ENCODE assay signal across 8 mouse cellular contexts in genomic region chr8:3515260-3515671, GRCm38 (mm10). TPM values are rescaled to one million over a fixed set of nuclear protein-coding genes. Genes with fewer than 3 reads are reported as not detected.
DNase-seq lines count a peak whose midpoint lies in the region; ATAC-seq and TF ChIP-seq lines count a peak whose summit lies in the region.

Pnpla6 (plus strand) TSS chr8:3515384.

- H3K4me3 ChIP-seq in E14TG2a.4 (replicated peaks; ENCODE audit: low read length): peak within 1 kb of the TSS; percentile 98
- peak within 1 kb of the TSS; percentile 50 for H3K4me3 ChIP-seq in forebrain, embryonic 12.5 days (replicated peaks)
- H3K4me3 ChIP-seq in heart, embryonic 16.5 days (ENCODE audit: low read length): peak within 1 kb of the TSS; percentile 81
- peak within 1 kb of the TSS; percentile 83 for H3K4me3 ChIP-seq in liver, embryonic 13.5 days (replicated peaks)
- peak within 1 kb of the TSS; percentile 67 for H3K4me3 ChIP-seq in stomach, embryonic 15.5 days (replicated peaks)

- peaks cover 62% of the 10 kb centered on the region for H3K36me3 ChIP-seq in E14TG2a.4 (ENCODE audit: insufficient read depth, low read length)
- peaks cover 33% of the 10 kb centered on the region for H3K36me3 ChIP-seq in forebrain, embryonic 12.5 days (replicated peaks)
- H3K36me3 ChIP-seq in heart, embryonic 16.5 days (ENCODE audit: control insufficient read depth, insufficient read depth): 0 out of 2 replicates have a peak, but pooled peaks cover 6% of the 10 kb centered on the region
- peaks cover 15% of the 10 kb centered on the region for H3K36me3 ChIP-seq in liver, embryonic 13.5 days
- no peaks in the 10 kb centered on the region for H3K36me3 ChIP-seq in stomach, embryonic 15.5 days

- ATAC-seq in cerebellum, adult (ENCODE audit: insufficient number of reproducible peaks, low FRiP score, low TSS enrichment): peak; percentile 65
- peak; percentile 80 for ATAC-seq in forebrain, embryonic 12.5 days (ENCODE audit: low FRiP score)
- ATAC-seq in heart, embryonic 16.5 days (replicated peaks; ENCODE audit: extremely low read depth, insufficient read depth, low FRiP score): peak; percentile 69
- ATAC-seq in liver, embryonic 13.5 days (ENCODE audit: low read depth): peak; percentile 63
- ATAC-seq in stomach, embryonic 15.5 days (ENCODE audit: insufficient read depth, low FRiP score, low read depth): peak; percentile 75

- no peaks in the 10 kb centered on the region for H3K9me3 ChIP-seq in E14TG2a.4 (ENCODE audit: low read length)
- no peaks in the 10 kb centered on the region for H3K9me3 ChIP-seq in forebrain, embryonic 12.5 days
- no peaks in the 10 kb centered on the region for H3K9me3 ChIP-seq in heart, embryonic 16.5 days (replicated peaks; ENCODE audit: control insufficient read depth, low read length)
- H3K9me3 ChIP-seq in liver, embryonic 13.5 days (replicated peaks): no peaks in the 10 kb centered on the region
- no peaks in the 10 kb centered on the region for H3K9me3 ChIP-seq in stomach, embryonic 15.5 days

- H3K9ac ChIP-seq in forebrain, embryonic 12.5 days: peak within 1 kb of the TSS; percentile 59
- H3K9ac ChIP-seq in heart, embryonic 16.5 days (ENCODE audit: low read length): peak within 1 kb of the TSS; percentile 71
- H3K9ac ChIP-seq in liver, embryonic 13.5 days: peak within 1 kb of the TSS; percentile 81
- peak within 1 kb of the TSS; percentile 44 for H3K9ac ChIP-seq in stomach, embryonic 15.5 days

- H3K27me3 ChIP-seq in E14TG2a.4 (ENCODE audit: insufficient read depth, low read length): no peaks in the 10 kb centered on the region
- no peaks in the 10 kb centered on the region for H3K27me3 ChIP-seq in forebrain, embryonic 12.5 days
- no peaks in the 10 kb centered on the region for H3K27me3 ChIP-seq in heart, embryonic 16.5 days (ENCODE audit: control insufficient read depth, insufficient read depth, low read length)
- no peaks in the 10 kb centered on the region for H3K27me3 ChIP-seq in liver, embryonic 13.5 days
- H3K27me3 ChIP-seq in stomach, embryonic 15.5 days (replicated peaks): no peaks in the 10 kb centered on the region

- peak within 1 kb of the TSS; percentile 96 for H3K4me2 ChIP-seq in forebrain, embryonic 12.5 days
- peak within 1 kb of the TSS; percentile 98 for H3K4me2 ChIP-seq in heart, embryonic 16.5 days (ENCODE audit: low read depth, low read length)
- peak within 1 kb of the TSS; percentile 95 for H3K4me2 ChIP-seq in liver, embryonic 13.5 days
- H3K4me2 ChIP-seq in stomach, embryonic 15.5 days: peak within 1 kb of the TSS; percentile 98

- no peak for TF ChIP-seq CTCF in E14TG2a.4 (conservative IDR thresholded peaks at IDR 0.05; ENCODE audit: low read length)

- peak; percentile 95 to 96 for DNase-seq in kidney, postnatal 25 days
- peak; percentile 83 for DNase-seq in liver, embryonic 13.5 days
- DNase-seq in neural tube, embryonic 10.5 days (ENCODE audit: extremely low spot score, low spot score): peak; percentile 85

- under 1% methylated on average over 25 of the region's 25 CpGs for WGBS in forebrain, embryonic 12.5 days
- WGBS in heart, embryonic 16.5 days: under 1% methylated on average over 25 of the region's 25 CpGs
- 0% methylated on average over 25 of the region's 25 CpGs for WGBS in liver, embryonic 13.5 days (ENCODE audit: insufficient replicate concordance)
- under 1% methylated on average over 25 of the region's 25 CpGs for WGBS in stomach, embryonic 15.5 days

- H3K27ac ChIP-seq in forebrain, embryonic 12.5 days: peak within 1 kb of the TSS; percentile 57
- H3K27ac ChIP-seq in heart, embryonic 16.5 days (ENCODE audit: low read length): peak within 1 kb of the TSS; percentile 52
- peak within 1 kb of the TSS; percentile 86 for H3K27ac ChIP-seq in liver, embryonic 13.5 days
- peak within 1 kb of the TSS; percentile 82 for H3K27ac ChIP-seq in stomach, embryonic 15.5 days

- peaks cover 42% of the 10 kb centered on the region for H3K4me1 ChIP-seq in E14TG2a.4 (replicated peaks; ENCODE audit: low read depth, low read length)
- H3K4me1 ChIP-seq in forebrain, embryonic 12.5 days: peaks cover 6% of the 10 kb centered on the region
- peaks cover 9% of the 10 kb centered on the region for H3K4me1 ChIP-seq in heart, embryonic 16.5 days (ENCODE audit: control insufficient read depth, insufficient read depth, low read length)
- peaks cover 48% of the 10 kb centered on the region for H3K4me1 ChIP-seq in liver, embryonic 13.5 days (replicated peaks)
- peaks cover 5% of the 10 kb centered on the region; the same call in 1 of the 2 replicates for H3K4me1 ChIP-seq in stomach, embryonic 15.5 days

RNA-seq across cellular contexts. Expression of gene Pnpla6, which starts in this region (rescaled TPM):
- 22.7 and 24.2 TPM in 2 replicates for polyA plus RNA-seq in forebrain, embryonic 12.5 days (2016; fragmentation: Nextera tagmentation; extraction: Ambion mirVana)
- 16.3 and 18.1 TPM in 2 replicates for polyA plus RNA-seq in heart, embryonic 16.5 days (2015; fragmentation: Nextera tagmentation; extraction: Ambion mirVana)
- polyA plus RNA-seq in liver, embryonic 13.5 days (2015; fragmentation: Nextera tagmentation; extraction: Ambion mirVana): 10.6 and 12.4 TPM in 2 replicates
- polyA plus RNA-seq in stomach, embryonic 15.5 days (2015; fragmentation: Nextera tagmentation; extraction: Ambion mirVana): 27.9 and 35.5 TPM in 2 replicates

Comparison
In these comparisons a context has a peak if more than half of its experiments do, and no peak if none do; other contexts are left out.
1. Peak in every context shown above with its lines: DNase-seq, ATAC-seq, H3K4me3 ChIP-seq and H3K27ac ChIP-seq.